Mouse (Mus musculus): Measurements from ENCODE around the gene Klhl32.
"Not testable (repeated sequence)": the region's sequence is repeated elsewhere in the genome, so short reads cannot be mapped to it uniquely, and the experiment has no call there.

Klhl32 gene

DNA sequence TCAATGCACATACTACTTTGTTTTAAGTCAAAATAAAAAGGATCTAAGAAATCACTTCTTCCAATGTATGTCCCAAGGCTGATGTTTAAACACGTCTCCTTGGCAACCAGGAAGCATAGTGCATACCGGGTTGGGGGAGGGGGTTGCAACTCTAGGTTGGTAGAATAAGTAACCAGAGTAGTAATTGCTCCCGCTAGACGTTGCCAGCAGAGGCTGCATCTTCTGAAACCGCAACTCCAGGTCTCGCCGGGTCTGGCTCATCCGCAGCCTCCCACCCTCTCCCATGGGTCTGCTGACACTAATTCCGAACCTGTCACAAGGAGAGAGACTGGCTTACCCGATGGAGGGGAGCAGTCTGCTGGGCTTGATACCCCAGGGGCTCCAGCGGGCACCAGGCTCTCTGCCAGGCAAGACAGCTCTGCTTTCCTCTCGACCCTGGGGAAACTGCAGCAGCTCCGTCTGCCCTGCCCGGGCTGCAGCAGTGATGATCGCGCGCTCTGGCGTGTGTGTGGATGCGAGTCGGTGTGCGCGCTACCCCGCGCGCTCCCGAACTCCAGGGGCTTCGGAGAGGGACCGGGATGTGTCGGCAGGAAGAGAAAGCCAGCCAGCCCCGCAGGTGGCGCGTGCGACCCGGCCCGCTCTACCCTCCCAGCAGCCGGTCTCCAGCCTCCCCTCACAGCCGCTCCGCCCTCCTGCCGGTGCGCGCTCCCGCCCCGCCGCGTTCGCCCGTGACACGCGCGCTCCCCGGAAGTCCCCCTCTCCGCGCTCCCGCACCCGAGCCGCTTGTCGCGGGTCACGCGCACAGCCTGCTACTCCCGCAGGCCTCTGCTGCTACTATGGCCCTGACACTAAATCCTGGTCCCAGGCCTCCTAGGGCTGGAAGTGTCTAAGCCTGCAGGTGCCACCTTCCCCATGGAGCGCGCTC is at the start of gene Klhl32:
Klhl32 (minus strand) TSS at position 724 of the 925 bp plus-strand sequence.
- DNase-seq (ENCODE audit: low read depth, low spot score) = peak; percentile 75

DNA sequence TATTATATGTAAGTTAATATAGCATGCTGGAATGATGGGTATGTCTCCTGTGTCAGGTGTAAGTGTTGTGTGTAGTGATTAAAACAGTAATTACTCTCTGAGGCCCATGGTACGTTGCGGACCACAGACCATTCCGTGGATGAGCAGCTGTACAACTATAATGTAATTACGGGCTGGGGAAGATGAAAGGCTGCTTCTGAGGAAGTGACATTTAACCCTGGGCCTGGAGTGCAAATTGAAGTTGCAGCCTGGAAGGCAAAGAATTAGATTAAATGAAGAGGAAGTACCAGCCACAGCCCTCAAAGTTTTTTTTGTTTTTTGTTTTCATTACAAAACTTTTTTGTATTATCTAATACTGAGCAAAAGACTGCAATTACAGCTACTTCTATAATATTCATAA is 48.2 kb upstream of the Klhl32 start:
- no peak for DNase-seq (ENCODE audit: low read depth, low spot score)

DNA sequence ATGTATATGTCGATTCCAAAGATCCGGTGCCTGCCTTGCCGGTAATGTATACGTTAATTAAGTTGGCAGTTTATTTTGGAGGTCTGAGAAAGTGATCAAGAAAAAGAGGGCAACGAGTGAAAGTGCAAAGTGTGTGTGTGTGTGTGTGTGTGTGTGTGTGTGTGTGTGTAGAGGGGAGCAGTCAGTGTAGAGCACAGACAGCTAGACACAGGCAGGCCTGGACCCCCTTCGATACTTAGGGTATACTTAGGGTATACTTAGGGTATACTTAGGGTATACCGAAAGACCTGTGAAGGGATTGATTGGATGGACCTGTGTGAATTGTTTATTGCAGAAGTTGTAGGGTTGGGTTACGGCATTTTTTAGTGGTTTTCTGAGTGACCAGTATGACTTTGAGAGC is 47.7 kb upstream of the Klhl32 start:
- no peak for DNase-seq (ENCODE audit: low read depth, low spot score)

DNA sequence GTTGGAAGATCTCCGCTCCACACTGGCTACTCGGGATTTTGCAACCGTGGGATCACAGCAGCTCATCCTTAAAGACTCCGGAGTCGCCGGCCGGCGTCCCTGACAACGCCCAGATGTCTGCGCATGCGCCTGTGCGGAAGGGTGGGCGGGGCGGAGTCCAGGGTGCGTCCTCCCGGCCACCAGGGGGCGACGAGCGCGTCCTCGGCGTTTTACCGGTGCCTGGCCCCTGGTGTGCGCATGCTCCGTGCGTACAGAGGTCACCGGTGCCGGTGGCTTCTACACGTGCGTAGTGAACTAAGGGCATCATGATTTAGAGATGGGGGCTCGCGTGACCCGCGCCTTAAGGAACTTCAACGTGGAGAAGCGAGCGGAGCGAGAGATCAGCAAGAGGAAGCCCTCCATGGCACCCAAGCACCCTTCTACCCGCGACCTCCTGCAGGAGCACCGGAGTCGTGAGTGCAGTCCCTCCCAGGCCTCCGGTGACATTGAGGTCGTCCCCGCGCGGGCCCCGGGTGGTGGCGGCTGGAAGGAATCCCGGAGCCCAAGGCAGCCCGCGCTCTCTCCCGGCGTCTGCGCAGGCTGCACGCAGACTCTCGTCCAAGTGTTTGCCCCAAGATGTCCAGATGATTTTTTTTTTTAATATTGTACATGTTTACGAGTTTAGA is 47.1 kb upstream of the Klhl32 start, which contains the start of gene Ndufaf4:
Ndufaf4 (plus strand) TSS at position 233 of the 665 bp plus-strand sequence.
- DNase-seq (ENCODE audit: low read depth, low spot score) = peak; percentile 93

DNA sequence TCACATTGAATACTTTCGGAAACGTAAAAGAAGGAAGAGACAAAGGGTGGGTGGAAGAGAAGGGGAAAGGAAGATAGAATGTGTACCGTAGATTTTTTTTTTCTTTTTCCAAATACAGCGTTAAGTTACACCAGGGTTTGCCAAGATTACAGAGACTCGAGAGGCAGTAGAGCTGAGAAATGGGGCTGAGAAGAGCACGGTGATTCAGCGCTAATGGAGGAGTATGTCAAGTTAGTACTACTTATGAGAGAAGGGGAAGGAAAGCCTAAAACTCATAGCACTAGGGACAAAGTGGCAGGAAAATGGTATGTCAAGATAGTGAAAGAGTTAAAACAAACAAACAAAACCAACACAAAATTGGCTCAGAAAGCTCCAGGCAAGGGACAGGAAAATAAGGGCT is 46.4 kb upstream of the Klhl32 start:
- no peak for DNase-seq (ENCODE audit: low read depth, low spot score)

DNA sequence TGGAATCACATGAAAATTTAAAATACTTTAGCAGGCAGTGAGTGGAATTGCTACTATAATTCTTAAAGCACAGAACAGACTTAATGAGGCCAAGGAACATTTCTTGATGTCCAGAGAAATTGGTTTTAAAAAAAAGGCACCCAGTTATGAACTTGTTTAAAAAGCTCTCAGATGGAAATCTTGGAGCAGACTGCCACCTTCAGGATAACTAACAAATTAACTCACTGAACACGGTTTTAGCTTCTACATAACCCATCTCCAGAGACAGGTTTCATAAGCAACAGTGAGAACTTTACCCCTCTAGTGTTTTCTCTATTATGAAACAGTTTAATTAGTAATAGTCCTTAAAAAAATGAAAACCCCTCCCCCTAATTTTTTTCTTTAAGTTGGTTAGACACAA is 45.9 kb upstream of the Klhl32 start:
- peak; percentile 27 for DNase-seq (ENCODE audit: low read depth, low spot score)

DNA sequence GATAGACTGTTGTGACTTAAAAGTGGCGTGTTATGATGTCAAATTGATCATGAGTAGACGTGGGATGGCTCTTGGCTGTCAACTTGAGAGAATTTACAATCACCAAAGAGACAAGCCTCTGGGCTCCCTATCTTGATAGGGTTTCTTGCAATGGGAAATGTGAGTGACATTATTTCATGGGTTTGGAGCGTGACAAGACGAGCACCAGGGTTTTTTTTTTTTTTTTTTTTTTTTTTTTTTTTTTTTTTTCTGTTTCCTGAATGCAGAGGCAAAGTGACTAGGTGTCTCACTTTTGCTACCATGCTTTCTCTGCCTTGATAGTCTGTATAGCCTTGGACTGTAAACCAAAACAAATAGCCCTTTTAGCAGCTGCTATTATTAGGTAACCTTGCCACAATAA is 43.7 kb upstream of the Klhl32 start:
- DNase-seq (ENCODE audit: low read depth, low spot score) = no peak

DNA sequence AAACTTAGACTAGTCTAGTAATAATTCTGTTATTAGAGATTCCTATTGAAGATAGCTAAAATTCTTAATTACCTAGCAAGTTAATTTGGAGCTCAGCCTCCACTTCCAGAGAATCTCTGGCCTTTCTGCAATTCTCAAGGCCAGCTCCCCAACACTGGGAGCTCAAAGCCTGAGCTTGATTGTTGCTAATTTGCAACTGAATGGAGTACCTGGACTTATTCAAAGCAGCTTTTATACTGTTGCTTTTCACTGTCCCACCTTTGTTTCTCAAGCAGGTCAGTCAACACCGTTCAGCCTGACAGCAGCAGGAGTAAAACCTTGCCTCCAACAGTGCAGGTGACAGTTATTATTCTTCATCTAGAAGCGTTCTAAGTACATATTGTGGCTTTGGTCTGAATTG is 41.4 kb upstream of the Klhl32 start:
- not testable (repeated sequence) for DNase-seq (ENCODE audit: low read depth, low spot score)

DNA sequence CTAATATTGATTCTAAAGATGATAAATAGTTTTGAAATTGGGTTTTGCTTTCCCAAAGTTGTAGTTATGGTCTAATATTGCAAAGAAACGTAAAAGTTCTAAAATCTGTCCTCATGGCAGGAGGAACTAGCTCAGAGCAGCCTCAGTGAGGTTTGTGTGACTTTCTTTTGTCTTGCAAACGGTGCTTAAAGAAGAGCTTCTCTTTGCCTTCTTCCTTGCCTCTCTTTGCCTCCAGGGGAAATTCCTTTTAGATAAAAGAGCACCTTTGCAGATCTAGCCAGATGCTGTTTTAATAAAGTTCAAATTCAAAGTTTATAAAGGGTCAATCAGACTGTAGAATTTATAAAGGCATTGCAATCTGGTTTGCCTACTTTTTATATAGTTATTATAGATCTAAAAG is 38.5 kb upstream of the Klhl32 start:
- DNase-seq (ENCODE audit: low read depth, low spot score) = not testable (repeated sequence)

DNA sequence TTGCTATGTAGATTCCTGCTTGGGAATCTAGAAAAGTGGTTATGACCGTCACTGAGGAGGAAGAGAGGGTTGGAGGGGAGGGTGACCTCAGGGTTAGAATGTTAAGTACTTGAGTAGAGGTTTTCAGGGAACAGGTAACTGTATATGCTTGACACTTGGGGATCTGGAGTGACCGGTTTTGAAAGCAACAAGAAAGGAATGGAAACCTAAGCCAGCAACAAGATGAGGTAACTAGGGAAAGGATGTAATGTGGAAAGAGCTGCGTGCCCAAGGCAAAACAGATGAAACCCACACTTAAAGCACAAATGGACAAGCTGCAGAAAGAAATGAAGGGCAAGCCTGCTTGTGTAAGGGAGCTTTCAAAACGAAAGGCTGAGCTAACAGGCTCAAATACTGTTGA is 18.3 kb upstream of the Klhl32 start:
- no peak for DNase-seq (ENCODE audit: low read depth, low spot score)

DNA sequence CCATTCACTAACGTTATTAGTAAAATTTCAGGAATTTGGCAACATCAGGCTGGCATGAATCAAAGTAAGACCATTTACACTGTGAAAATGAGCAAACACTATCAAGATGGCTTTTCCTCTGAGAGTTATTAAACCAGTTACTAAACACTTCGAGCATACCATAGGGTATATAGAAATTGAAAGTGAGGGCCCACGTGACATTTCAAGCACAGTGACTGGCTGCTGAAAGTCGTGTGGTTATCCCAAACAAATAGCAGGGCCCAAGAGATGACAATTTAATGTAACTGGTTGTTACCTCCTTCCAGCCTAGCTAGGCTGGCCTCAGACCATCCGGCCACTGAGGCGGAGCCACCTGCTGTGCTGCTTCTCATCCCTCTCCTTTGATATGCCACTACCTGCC is 14.8 kb upstream of the Klhl32 start:
- no peak for DNase-seq (ENCODE audit: low read depth, low spot score)

DNA sequence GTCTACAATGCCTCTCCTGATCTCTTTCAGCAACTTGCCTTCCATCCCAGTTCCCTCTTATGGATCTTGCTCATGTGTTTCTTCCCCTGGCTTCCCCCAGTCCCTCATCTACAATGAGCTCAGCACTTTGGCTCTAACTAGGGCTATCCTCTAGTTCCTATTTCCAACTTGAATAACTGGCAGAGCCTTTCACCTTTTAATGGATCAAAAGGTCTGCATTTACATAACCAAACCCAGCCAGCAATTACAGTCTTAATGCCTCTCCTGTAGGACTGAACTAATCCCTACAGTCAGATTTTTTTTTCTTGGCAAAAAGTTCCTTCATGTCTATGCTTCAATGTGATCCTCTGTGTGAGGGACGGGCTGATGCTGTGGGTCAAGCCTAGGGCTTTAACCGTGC is 3.5 kb downstream of the Klhl32 start:
- no peak for DNase-seq (ENCODE audit: low read depth, low spot score)

DNA sequence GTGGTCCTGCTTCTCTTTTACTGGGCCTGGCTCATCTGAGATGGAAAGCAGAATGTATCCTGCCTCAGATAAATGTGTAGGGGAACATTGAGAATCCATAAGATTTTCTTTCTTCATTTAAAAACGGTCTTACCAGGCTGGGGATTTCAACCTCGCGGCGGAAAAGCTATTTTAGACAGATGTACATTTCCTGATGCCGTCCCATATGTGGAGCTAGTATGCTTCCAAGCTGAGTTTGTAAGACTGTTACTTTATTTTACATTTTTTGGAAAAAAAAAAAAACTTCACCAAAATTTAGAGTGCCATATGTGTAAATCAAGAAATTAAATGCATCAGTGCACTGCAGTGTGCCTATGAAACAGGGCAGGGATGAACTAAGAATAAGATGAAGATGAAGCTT is 5.4 kb downstream of the Klhl32 start:
- no peak for DNase-seq (ENCODE audit: low read depth, low spot score)

DNA sequence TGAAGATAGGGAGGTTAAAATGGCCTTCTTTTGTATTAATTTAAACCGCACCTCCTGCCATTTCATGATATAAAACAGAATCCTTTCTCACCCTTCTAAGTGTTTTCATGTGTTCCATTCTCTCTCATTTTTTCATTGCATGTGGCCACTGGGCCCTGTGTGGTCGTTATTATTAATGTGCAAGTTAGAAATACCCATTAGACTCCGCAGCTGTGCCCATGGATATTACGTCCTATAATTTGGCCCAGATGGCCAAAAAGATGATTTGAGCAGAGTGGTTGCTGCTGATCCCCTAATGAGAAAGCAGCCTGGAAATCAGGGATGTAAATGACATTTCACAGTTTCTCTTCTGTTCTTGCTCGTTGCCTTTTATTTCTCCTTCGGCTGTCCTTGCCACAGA is 12.4 kb downstream of the Klhl32 start:
- no peak for DNase-seq (ENCODE audit: low read depth, low spot score)

DNA sequence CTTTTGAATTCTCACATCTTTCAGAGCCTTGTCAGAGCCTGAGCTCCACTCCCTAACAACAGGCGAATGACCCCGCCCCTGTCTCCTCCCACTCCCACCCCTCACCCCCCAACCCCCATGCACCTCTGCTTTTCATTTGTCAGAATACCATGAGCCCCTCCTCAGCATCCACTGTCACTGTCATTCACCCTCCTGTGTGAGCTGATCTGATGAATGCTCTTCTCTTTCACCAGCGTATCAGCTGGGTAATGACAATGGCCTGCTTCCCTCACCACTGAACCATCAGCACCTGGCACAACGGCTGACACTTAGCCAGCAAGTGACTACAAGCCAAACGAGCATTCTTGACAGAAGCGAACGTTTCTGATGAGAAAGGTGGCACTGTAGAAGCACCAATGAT is 15.4 kb downstream of the Klhl32 start:
- no peak for DNase-seq (ENCODE audit: low read depth, low spot score)

DNA sequence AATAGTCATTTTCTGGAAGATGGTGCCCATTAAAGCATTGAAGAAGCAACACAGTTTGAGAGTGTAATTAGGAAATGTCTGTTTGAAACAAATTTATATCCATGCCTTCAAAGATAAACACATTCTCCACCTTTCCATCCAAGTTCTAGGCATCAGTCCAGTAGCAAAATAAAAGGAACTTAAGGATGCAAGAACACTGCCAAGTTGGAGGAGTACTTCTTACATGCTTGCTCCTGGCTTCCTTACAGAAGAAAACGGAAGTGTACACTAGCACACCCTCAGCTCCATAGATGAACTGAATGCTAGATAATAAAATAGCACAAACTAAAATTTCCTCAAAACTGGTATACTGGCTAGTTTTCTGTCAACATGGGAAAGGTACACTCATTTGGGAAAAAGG is 42.6 kb downstream of the Klhl32 start:
- no peak for DNase-seq (ENCODE audit: low read depth, low spot score)

DNA sequence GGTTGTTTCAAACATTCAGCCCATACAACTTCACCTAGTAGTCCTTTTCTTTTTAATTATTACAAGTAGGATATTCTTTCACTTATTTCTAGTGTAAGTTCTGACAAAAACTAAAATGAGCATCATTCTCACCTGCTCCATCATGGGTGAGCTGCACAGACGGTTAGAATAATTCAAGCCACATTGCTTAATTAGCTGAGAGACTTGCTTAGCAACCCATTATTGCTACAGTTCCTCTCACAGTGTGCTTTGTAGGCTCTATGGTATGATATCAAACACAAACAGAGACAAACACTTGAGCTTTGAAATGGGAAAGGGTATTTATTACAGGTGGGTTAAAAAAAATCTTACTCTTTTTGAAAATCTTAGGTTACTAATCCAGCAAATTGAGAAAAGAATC is 49.0 kb downstream of the Klhl32 start:
- DNase-seq (ENCODE audit: low read depth, low spot score) = no peak

DNA sequence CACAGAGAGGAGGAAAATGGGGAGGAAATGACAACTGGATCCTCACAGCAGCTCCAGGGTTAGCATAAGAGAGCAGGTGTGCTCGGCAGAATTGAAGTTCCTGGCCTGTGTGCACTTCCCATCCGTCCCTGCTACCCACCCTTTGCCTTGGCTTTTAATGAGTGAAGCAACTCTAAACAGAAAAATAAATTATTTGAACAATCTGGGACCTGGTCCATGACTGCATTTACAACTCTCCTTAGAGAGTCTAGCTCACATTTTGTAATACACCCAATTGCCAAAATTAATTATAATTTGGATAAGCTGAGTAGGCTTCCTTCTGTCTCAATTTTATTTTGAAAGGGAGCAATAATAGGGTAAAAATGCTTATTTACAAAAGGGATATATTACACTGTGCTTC is 49.6 kb downstream of the Klhl32 start:
- no peak for DNase-seq (ENCODE audit: low read depth, low spot score)

DNA sequence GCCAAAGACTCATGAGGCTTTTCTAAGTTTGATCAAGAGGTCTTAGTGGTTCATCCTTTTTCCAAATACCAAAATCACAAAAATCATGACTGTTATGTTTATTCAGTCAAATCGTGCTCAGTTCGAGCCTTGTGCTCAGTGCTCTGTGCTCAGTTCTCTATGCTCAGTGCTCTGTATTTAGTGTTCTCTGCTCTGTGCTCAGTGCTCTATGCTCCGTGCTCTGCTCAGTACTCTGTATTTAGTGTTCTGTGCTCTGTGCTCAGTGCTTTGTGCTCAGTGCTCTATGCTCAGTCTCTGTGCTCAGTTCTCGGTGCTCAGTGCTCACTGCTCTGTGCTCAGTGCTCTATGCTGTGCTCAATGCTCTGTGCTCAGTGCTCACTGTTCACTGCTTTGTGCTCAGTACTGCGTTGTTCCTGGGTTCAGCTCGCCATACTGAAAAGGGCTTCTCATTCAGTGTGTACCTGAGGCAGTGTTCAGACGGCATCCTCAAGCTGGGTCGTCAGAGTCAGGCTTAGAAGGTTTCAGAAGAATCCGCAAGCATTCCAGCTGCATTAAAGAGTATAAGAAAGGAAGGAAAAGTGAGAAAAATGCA is 50.5 kb downstream of the Klhl32 start:
- DNase-seq (ENCODE audit: low read depth, low spot score) = no peak

DNA sequence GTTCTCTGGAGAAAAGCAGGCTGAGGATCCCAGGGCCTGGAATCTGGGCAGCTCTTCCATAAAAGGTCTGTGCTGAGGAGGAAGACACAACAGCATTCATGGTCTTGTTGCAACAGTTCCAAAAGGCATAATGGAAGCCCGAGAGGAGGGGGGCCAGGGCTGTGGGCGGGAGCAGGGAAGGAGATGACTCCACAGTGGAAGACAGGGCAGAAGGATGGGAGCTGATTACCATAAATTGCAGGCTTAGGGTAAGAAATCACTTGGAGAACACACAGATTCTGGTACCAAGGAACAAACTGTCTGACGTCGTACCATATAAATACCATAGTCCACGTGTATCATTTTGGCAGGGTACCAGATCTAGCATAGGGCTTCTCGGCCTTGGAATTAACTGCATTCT is 51.9 kb downstream of the Klhl32 start:
- DNase-seq (ENCODE audit: low read depth, low spot score) = no peak

DNA sequence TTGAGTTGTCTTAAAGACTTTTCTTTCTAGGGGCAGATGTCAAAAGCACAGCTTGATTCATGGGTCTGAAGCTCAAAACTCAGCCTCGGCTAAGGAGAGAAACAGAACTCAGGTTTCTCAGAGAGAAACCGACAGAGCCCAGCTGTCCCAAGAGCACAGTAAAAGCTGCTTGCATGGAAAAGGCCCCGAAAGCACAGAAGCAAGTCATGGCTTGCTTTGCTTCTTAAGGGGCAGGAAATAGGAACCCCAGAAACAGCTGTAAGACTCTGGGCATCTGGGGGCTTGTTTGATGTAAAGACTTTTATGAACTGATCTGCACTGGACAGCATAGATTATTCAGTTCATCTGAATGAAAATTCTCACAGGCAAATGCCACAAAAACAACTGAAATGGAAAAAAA is 53.1 kb downstream of the Klhl32 start:
- no peak for DNase-seq (ENCODE audit: low read depth, low spot score)

DNA sequence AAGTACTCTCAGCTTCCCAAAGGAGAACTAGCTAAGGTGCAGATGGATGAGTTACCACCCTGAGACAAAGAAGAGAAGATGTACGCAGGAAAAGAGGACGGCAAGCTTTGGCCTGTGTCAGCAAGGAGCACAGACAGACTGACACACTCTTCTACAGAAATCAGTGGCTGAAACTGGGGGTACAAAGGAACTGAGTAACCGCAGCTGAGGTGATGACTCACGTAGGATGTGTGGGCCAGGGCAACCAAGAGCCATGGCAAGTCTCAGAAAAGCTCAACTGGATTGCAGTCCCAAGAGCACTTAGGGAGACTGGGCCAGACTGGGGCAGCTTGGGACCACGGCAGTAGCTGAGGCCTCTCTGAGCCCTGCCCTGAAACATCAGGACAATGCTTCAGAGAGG is 53.6 kb downstream of the Klhl32 start:
- DNase-seq (ENCODE audit: low read depth, low spot score) = no peak

DNA sequence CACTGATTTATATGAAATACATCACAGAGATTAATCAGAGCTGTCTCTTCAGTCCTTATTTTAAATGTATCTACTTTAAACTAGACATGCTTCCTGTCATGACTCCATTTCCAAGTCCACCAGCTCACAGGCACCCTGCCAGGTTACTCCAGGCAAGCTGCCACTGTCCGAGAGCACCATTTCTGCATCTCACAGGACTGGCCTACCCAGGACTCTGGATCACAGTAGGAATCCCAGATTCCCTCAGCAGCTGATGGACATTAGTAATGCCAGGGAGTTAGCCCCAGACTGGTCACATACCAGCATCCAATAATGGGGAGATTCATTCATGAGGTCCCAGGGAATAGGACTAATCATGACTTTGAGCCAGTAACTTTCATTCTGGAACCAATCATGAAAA is 54.7 kb downstream of the Klhl32 start:
- DNase-seq (ENCODE audit: low read depth, low spot score) = no peak

Data from retina, postnatal 7 days (tissue).